Mouse (Mus musculus) macrophage (primary cell): ENCODE results near the gene Faim2. TPM values are rescaled to one million over a fixed set of nuclear protein-coding genes. Genes with fewer than 3 reads are reported as not detected.
A peak's percentile ranks its signal among the peaks of the same experiment; 100 is the strongest.

Experiments used
- H3K27ac ChIP-seq: fragments of 350-480 bp; formaldehyde crosslinking; 2 replicates; pipeline ENCODE4 v1.9.0; 2021
- H3K36me3 ChIP-seq: fragments of 350-480 bp; formaldehyde crosslinking; 2 replicates; pipeline ENCODE4 v1.9.0; 2021; ENCODE audit errors: inconsistent target
- H3K4me3 ChIP-seq: fragments of 350-480 bp; formaldehyde crosslinking; 2 replicates; pipeline ENCODE4 v1.9.0; 2021; ENCODE audit errors: inconsistent target
- H3K79me2 ChIP-seq: fragments of 350-480 bp; formaldehyde crosslinking; 2 replicates; pipeline ENCODE4 v1.9.0; 2021; ENCODE audit errors: inconsistent target
- WGBS: methylation state at CpG from one replicate; pipeline ENCODE4 v1.1.7; 2026; ENCODE audit warnings: inconsistent platforms; ENCODE audit not compliant: missing documents; 5-methylcytosine and 5-hydroxymethylcytosine counted together
- polyA plus RNA-seq: library from polyadenylated mRNA; stranded (reverse); fragments of 250-400 nt; gene quantifications from 3 replicates; pipeline ENCODE4 v1.2.4, GENCODE M21; 2018; ENCODE audit warnings: inconsistent platforms

Gene Faim2
- polyA plus RNA-seq, 1 experiment from 2014 or later = not detected

GRCm38 (mm10) chr15:99457606-99458401 is 70.2 kb downstream of the Faim2 start, which contains the start of gene Nckap5l:
TSS of gene Nckap5l (minus strand) at chr15:99457748.
- WGBS = 1% methylated on average over 44 of the region's 45 CpGs
- Histone ChIP-seq H3K79me2 (peaks cover 33% of the 10 kb centered on the region; the same call in 1 of the 2 replicates), H3K4me3 (peak within 1 kb of the TSS; percentile 45), H3K36me3 (no peaks in the 10 kb centered on the region), H3K27ac (peak within 1 kb of the TSS; percentile 57)

- WGBS = under 1% methylated on average over 38 of the region's 43 CpGs
- H3K79me2 ChIP-seq = peaks cover 36% of the 10 kb centered on the region; the same call in 1 of the 2 replicates
- H3K4me3 ChIP-seq = peak overlapping the region; percentile 45
- peak overlapping the region; percentile 57 for H3K27ac ChIP-seq
- no peaks in the 10 kb centered on the region for H3K36me3 ChIP-seq
Measured at GRCm38 (mm10) chr15:99456963-99457605, 70.9 kb downstream of the Faim2 start.

GRCm38 (mm10) chr15:99456338-99456962 is 71.5 kb downstream of the Faim2 start:
- peaks cover 36% of the 10 kb centered on the region; the same call in 1 of the 2 replicates for H3K79me2 ChIP-seq
- WGBS = 14% methylated on average over 7 of the region's 7 CpGs
- no peaks in the 10 kb centered on the region for H3K36me3 ChIP-seq
- peak overlapping the region; percentile 45 for H3K4me3 ChIP-seq
- peak overlapping the region; percentile 57 for H3K27ac ChIP-seq

- 100% methylated on average over 3 of the region's 3 CpGs for WGBS
- Histone ChIP-seq H3K79me2 (peaks cover 36% of the 10 kb centered on the region; the same call in 1 of the 2 replicates), H3K4me3 (no peak overlapping the region), H3K27ac (no peak overlapping the region), H3K36me3 (no peaks in the 10 kb centered on the region)
Measured at GRCm38 (mm10) chr15:99455415-99455814, 72.5 kb downstream of the Faim2 start.

- H3K79me2 ChIP-seq = peaks cover 36% of the 10 kb centered on the region; the same call in 1 of the 2 replicates
- no peaks in the 10 kb centered on the region for H3K36me3 ChIP-seq
- H3K4me3 ChIP-seq = no peak overlapping the region
- H3K27ac ChIP-seq = no peak overlapping the region
- WGBS = 98% methylated on average over 5 of the region's 7 CpGs
Measured at GRCm38 (mm10) chr15:99454585-99455279, 73.2 kb downstream of the Faim2 start.

- no peaks in the 10 kb centered on the region for H3K36me3 ChIP-seq
- no peak overlapping the region for H3K4me3 ChIP-seq
- H3K27ac ChIP-seq = no peak overlapping the region
- peaks cover 40% of the 10 kb centered on the region; the same call in 1 of the 2 replicates for H3K79me2 ChIP-seq
- WGBS = 95% methylated on average over 11 of the region's 11 CpGs
Measured at GRCm38 (mm10) chr15:99453153-99453900, 74.6 kb downstream of the Faim2 start.

- no peak overlapping the region for H3K27ac ChIP-seq
- WGBS = 70% methylated on average over 8 of the region's 8 CpGs
- no peaks in the 10 kb centered on the region for H3K36me3 ChIP-seq
- no peak overlapping the region for H3K4me3 ChIP-seq
- H3K79me2 ChIP-seq = peaks cover 28% of the 10 kb centered on the region; the same call in 1 of the 2 replicates
Measured at GRCm38 (mm10) chr15:99449751-99450280, 78.1 kb downstream of the Faim2 start.

GRCm38 (mm10) chr15:99449131-99449750 is 78.7 kb downstream of the Faim2 start:
- Histone ChIP-seq H3K27ac (no peak overlapping the region), H3K79me2 (peaks cover 22% of the 10 kb centered on the region; the same call in 1 of the 2 replicates), H3K4me3 (no peak overlapping the region), H3K36me3 (no peaks in the 10 kb centered on the region)
- 42% methylated on average over 5 of the region's 9 CpGs for WGBS

Other genes starting within 250 kb of the Faim2 start
- 6.5 to 9.7 TPM (median 7.5 TPM) in 3 replicates for gene Prpf40b, start 233.1 kb downstream of the Faim2 start, polyA plus RNA-seq
- not detected in 3 replicates for gene Fam186b, start 232.3 kb downstream of the Faim2 start, polyA plus RNA-seq
- 7.2 to 21.2 TPM (median 8.2 TPM) in 3 replicates for gene Fmnl3, start 157.7 kb downstream of the Faim2 start, polyA plus RNA-seq
- gene Tmbim6, start 135.3 kb downstream of the Faim2 start, polyA plus RNA-seq = 449 to 584 TPM (median 516 TPM) in 3 replicates
- gene Nckap5l, start 70.4 kb downstream of the Faim2 start, polyA plus RNA-seq = 8.4 to 21.0 TPM (median 16.3 TPM) in 3 replicates
- gene Bcdin3d, start 53.4 kb downstream of the Faim2 start, polyA plus RNA-seq = 2.9 to 5.5 TPM (median 5.3 TPM) in 3 replicates
- not detected in 3 replicates for gene Aqp2, start 50.9 kb upstream of the Faim2 start, polyA plus RNA-seq
- gene Aqp5, start 62.6 kb upstream of the Faim2 start, polyA plus RNA-seq = not detected in 3 replicates
- gene Aqp6, start 73.2 kb upstream of the Faim2 start, polyA plus RNA-seq = not detected in 3 replicates
- 9.7 to 21.3 TPM (median 17.1 TPM) in 3 replicates for gene Racgap1, start 123.5 kb upstream of the Faim2 start, polyA plus RNA-seq
- 0.13 TPM in 1 of 3 replicates, not detected in the others for gene Asic1, start 142.2 kb upstream of the Faim2 start, polyA plus RNA-seq
- gene Smarcd1, start 174.0 kb upstream of the Faim2 start, polyA plus RNA-seq = 13.0 to 15.0 TPM (median 14.7 TPM) in 3 replicates
- not detected in 3 replicates for gene Gm17349, start 177.3 kb upstream of the Faim2 start, polyA plus RNA-seq
- gene Gpd1, start 189.3 kb upstream of the Faim2 start, polyA plus RNA-seq = 1.3 to 1.9 TPM (median 1.5 TPM) in 3 replicates
- gene Cox14, start 197.5 kb upstream of the Faim2 start, polyA plus RNA-seq = 18.4 to 95.0 TPM (median 69.0 TPM) in 3 replicates
- gene Cers5, start 244.7 kb upstream of the Faim2 start, polyA plus RNA-seq = 30.6 to 52.5 TPM (median 40.5 TPM) in 3 replicates